Mouse (Mus musculus): ENCODE data around the gene Nutm2. TPM values are rescaled to one million over a fixed set of nuclear protein-coding genes. Genes with fewer than 3 reads are reported as not detected.
"Not testable (repeated sequence)": the region's sequence is repeated elsewhere in the genome, so short reads cannot be mapped to it uniquely, and the experiment has no call there.

Gene Nutm2
- not detected for total RNA-seq (2021)
- long read RNA-seq, experiment 1 = 0 reads
- long read RNA-seq, experiment 2 = 0 reads

DNA sequence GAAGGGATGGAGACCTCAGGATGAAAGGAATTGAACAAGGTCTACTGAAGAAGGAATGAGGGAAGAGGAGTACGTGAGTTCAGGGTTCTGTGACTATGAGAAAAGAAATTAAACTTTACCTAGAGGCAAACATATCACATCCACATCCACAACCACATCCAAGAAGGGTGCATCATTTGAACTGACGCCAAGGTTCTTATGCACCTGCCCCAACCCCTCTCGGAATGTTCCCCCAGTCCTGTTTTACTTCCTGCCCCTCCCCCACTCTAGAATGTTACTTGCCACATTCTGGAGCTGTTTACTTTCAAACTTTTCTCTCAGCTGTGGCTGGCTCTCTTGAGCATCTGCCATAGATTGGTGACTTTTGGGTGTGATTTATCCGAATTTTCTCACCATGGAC, at the start of gene Nutm2:
Gene Nutm2 (plus strand): TSS at position 301 of the 400 bp plus-strand sequence.
- DNase-seq (ENCODE audit: low spot score in 2 of 2) = no peak

DNA sequence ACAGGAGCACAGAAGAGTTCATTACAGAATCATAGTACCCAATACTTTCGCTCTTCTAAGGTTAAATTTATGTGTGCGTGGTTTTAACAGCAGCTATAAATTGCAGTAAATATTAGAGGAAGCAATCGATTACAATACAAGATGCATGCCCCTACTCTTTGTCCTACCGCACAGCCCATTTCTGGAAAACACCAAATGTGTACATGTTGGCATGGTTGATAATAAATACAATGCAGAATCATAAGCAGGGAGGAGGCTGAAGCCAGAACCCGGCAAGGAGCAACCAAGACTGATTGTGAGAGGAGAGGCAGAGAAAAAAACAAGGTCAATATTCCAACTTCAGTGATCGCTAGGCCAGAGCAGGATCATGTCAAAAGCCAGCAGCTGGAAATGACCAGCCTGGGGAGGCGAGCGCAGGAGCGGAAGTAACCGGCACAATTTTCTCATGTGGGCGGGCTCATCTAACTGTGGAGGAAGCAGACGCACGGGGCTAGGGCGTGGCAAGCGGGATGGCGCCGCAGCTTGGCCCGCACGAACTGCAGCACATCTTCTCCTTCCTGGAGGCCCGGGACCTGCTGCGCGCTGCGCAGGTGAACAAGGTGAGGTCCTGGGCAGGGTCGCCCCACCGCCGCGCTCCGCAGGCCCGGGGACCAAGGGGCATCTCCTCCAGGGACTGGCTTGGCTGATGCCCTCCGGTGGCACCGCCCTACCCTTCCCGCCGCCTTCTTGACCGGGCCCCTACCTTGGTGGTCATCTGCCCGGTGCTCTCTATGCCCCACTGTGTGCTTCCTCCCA, 49.5 kb upstream of the Nutm2 start, which contains the start of gene Fbxw17:
Gene Fbxw17 (plus strand): TSS at position 476 of the 795 bp plus-strand sequence.
- DNase-seq (ENCODE audit: low spot score in 2 of 2) = peak; percentile 76 to 81

DNA sequence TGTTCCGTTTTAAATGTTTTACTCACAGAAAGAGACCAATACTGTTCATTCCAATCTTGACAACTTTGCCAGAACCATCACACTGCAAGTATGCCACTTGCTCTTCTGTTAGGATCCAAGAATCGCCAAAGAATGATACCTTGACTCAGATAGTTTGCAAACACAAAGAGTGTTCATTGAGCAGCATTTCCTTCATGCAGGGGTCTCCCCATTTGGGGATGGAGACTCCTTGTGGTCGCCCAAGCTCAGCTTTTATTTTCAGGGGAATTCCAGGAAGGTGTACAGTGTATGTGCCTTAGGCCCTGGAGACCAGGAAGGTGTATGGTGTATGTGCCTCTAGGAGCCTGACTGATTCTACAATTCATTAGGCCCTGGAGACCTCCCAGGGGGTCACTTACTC, 48.7 kb upstream of the Nutm2 start:
- no peak for DNase-seq (ENCODE audit: low spot score in 2 of 2)

DNA sequence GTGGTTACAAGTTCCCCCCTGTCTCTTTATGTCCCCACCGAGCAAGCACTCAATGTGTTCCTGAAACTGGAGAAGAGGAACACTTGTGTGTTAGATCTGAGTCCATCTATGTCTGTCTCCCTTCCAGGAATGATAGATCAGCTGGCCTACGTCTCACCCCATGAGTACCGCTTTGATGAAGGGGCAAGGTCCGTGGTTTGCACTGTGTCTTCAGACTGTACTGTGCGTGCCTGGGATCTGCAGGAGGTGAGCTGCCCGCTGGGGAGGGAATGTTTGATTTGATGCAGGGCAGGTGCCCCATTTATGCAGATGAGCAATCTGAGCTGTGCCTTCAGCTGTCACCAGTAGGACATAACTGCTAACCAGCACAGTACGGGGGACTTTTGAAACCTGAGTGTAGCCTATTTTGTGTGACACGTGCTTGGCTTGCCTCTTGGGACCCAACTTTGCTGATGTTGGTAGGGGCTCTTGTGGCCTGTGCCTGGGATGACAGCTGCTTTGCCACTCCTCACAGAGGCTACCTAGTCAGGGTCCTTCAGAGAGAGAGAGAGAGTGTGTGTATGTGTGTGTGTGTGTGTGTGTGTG, 43.4 kb upstream of the Nutm2 start:
- DNase-seq (ENCODE audit: low spot score in 2 of 2) = no peak

DNA sequence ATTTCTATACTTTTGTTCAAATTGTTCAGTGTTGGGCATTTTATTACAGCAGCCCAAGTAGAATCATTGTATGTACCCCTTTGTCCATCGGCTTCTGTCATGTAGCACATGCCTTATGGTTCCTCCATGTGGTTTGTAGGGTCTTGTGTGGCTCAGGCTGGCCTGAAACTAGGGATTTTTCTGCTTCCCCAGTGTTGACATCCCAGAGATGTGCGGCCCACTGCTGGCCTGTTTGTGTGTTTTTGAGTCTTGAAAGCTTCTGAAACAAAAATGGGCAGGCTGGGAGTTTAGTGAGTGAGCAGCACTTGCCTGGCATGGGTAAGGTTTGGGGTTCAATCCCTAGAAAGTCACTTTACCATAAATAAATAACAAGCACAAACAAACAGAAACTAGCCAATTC, 42.6 kb upstream of the Nutm2 start:
- DNase-seq (ENCODE audit: low spot score in 2 of 2) = no peak

DNA sequence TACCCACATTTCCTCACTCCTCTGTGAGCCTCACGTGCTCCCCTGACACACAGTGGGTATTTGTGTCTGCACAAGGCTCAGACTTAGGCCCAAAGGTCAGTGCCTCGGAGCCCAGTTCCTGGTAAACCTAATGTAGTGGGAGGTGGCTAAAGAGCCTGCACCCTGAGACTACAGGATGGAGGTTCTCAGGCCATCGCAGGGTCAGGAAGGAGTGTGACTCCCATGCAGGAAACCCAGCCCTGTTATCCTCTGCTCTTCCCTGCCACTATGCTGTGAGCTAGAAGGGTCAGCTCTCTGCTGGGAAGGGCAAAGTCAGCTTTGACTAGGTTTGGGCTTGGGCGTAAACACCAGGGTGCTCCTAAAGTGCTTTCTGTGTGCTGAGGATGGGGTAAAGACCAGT, 40.4 kb upstream of the Nutm2 start:
- no peak for DNase-seq (ENCODE audit: low spot score in 2 of 2)

DNA sequence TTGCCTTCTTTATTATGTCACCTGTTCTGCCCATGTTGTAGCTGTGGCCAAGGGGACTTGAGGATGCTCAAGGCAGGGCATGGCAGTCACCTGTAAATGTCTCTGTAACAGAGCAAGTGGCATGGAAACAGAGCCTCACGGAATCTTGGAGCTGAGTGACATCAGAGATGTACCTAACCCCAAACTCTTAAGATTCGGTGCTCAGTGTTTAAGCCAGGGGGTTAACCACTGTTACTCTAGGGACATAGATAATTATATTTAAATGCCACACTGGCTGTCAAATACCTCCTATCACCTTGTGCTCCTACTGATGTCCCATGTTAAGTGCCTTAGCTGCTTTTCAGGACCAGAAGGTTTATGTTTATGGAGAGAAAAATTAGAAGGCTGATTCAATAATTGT, 23.3 kb upstream of the Nutm2 start, which contains the start of gene Gm47429:
Gene Gm47429 (minus strand): TSS at position 101 of the 400 bp plus-strand sequence.
- no peak for DNase-seq (ENCODE audit: low spot score in 2 of 2)

DNA sequence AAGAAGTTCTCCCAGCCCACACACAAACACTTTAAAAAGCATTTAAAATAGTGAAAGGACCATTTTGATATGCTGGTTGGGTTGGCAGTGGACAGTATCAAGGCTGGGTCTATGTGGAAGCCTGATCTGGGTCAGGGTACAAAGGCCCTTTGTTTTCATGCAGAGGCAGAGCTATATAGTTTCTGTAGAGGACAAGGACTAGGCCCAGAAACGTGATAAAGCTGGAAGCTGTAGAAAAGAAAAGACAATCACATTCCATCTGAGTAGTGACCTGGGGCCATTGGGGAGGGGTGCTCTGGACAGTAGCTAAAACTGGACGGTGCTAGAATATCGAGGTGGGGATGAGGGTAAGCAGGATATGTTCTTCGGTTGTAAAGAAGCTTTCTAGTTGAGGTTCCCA, 21.8 kb upstream of the Nutm2 start:
- DNase-seq (ENCODE audit: low spot score in 2 of 2) = no peak

DNA sequence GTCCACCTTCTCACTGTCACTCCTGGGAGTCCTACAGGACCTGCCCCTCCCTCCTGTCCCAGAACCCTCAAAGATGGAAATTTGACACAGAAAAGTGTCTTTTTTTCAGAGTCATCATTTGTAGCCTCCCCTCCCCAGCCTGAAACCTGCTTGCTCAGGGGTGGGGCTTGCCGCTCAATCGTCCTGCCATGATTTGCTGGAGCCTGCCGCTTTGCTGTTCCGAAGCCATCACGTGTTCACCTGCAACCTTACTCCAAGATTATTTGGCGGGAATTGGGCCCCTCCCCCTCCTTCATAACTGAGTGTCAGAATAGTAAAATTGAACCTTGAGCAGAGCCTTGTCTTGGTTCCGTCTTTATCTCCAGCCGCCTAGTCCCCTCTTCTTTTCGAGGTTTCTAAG, 14.8 kb upstream of the Nutm2 start:
- not testable (repeated sequence) for DNase-seq (ENCODE audit: low spot score in 2 of 2)

DNA sequence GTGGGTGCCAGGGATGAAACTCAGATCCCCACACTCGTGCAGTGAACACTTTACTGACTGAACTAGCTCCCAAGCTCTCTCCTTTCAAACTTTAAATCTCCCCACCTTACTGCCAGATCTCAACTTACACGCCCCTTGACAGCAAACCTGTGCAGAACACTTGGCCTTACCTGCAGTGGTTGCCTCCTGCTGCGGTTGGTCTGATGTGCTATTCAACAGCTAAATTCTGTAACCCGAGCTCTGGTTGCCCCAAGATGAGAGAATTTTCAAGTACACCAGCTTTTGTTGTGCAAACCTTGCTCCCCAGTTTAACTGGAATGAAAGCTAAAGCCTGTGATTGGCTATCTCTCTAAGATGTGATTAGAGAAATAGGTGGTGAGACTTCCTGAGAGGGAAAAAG, 13.7 kb upstream of the Nutm2 start:
- no peak for DNase-seq (ENCODE audit: low spot score in 2 of 2)

DNA sequence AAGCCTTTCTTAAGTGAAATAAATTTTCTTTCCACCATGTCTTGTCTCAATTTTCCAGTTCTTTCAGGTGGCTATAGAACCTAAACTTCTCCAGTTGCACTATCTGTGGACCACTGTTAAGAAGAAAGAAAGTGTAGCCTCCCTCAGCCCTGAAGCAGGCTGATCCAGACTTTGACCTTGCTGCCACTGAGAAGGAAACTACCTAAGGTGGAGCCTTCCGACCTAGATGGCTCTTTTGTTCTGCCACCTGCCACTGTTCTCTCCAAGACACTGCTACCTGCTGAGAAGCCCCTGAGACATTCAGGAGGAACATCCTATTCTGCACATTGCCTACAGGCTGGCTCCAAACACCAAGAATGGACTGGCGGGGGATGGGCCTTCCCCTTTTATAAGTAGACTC, 6.7 kb upstream of the Nutm2 start:
- not testable (repeated sequence) for DNase-seq (ENCODE audit: low spot score in 2 of 2)

DNA sequence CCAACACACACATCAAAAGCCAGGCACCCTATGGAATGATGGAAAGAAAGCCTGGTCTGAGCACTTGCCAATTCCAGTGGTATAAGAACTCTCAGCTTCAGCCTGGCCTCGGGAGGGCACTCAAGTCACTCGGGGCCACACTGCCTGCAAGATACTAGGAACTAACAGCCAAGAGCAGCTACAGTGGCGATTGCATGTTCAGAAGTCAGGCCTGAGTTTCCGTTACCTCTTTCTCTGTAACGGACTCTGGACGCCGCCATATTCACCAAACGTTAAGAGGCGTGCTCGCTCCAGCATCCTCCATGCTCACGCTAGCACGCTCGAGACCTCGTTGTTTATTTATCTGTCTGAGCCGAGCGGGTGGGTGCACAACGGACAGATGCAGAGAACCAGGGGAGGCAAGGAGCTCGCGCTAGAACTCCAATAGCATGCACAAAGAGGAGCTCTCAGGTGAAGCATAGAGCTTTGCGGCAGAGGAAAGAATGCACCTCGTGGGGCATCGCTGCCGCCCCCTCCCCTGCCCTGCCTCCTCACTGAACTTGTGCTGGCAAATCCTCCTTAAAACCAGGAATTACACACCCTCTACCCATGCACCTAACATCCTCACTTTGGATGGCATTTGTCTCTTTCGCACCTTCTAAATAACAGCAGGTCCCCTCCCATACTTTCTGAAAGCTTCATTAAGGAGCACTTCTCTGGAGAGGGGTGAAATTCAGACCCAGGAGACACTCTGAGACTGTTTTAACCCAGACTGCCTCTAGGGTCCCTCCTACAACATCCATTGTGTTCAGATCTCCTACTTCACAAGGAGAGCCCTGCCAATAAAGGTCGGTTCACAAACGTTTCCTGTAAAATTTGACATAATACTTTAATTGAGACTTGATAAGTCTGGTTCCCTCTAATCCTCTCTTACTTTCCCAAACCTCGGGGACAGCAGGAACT, 2.2 kb upstream of the Nutm2 start:
- no peak for DNase-seq (ENCODE audit: low spot score in 2 of 2)

DNA sequence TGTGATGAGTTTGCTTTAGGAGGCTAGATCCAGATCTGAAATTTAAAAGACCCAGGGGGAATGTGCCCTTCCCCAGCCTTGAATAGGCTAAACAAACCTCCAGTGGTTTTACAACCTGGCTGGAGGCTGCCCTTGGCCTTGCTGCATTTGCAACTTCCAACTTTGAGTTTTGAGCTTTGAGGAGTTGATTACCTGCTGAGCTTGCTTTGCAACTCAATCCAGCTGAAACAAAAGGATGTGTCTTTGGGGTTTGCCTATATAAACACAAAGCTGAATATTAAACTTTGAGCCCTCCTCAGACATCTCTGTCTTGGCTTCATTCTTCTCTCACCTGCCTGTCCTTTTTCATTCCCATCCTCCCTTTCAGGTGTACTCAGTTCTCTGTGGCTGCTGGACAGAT, 21.4 kb downstream of the Nutm2 start:
- not testable (repeated sequence) for DNase-seq (ENCODE audit: low spot score in 2 of 2)

DNA sequence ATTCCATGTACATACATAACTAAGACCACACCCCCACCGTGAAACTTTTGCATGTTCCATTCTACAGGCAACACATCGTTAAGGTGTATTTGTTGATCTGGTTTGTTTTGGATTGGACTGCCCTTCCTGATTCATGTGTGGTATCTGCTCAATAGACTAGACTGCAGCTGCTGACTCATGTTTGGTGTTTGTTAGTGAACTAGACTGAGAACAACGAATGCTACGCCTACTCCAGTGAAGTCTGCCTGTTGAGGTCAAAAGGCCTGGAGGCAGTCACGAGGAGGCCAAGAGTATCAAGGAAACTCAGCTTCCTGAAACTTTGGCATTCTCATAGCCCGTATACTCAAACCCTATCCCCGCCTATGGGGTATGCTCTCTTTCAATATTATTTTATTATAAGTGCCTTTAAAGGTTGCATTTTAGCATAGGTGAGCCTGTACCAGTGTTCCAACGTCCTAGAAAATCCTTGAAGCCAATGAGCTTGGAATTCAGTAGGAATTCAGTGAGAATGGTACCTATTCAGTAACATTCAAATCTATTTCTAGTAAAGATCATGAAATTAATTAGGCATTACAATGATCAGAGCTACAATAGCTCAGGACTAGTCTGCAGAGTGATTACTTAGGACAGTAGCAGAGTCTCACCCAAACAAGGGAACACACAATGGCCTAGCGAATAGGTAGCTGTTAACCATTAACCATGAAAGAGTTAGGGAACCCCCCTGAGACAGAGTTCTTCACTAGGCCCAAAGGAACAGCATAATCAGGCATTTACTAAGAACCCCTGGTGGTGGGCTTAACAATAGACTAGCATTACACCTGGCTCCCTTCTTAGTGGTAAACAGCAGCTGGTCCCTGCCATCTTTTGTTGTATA, 43.6 kb downstream of the Nutm2 start:
- not testable (repeated sequence) for DNase-seq (ENCODE audit: low spot score in 2 of 2)

Other genes with a start within 250 kb of the Nutm2 start
- not detected for gene Gm906, start 217.0 kb upstream of the Nutm2 start, total RNA-seq (2021)
- gene Fbxw17, start 49.4 kb upstream of the Nutm2 start, total RNA-seq (2021) = 10 to 100 TPM; 13.6 to 17.3 TPM
- not detected for gene Gm47429, start 23.4 kb upstream of the Nutm2 start, total RNA-seq (2021)
- gene Gm904, start 175.9 kb downstream of the Nutm2 start, total RNA-seq (2021) = not detected
- not detected for gene Gm8765, start 231.0 kb downstream of the Nutm2 start, total RNA-seq (2021)

All from left cerebral cortex, adult 18-20 months (tissue).